Mouse (Mus musculus) T-helper 17 cell (primary cell): ENCODE measurements around the gene Pitx2.

Experiments used
- in situ Hi-C, 2 experiments: fragments of 300-600 bp; cut with MboI, MseI; formaldehyde crosslinking; loops; 1 replicate in 1 of 2; 2 replicates in 1 of 2; pipeline ENCODE4 v1.15.1; 2025; ENCODE audit warnings: high pct_unique_total_duplicates in 2 of 2

The Pitx2 gene

GRCm38 (mm10) chr3:129201156-129201555, 1.5 kb downstream of the Pitx2 start:
- in situ Hi-C loops, result loop anchor here (5.0 to 25.0 kb wide), 3 partner anchors 859 to 1564 kb away; partner anchors contain the start of genes Ap1ar (in 1 of the 2) and Neurog2 (in 1 of the 2)

GRCm38 (mm10) chr3:129201681-129202255, 2.1 kb downstream of the Pitx2 start:
- in situ Hi-C loops, result loop anchor here (5.0 to 25.0 kb wide), 3 partner anchors 859 to 1564 kb away; partner anchors contain the start of genes Ap1ar (in 1 of the 2) and Neurog2 (in 1 of the 2)

- in situ Hi-C loops, result loop anchor here (5.0 to 25.0 kb wide), 3 partner anchors 861 to 1566 kb away; partner anchors contain the start of genes Ap1ar (in 1 of the 2) and Neurog2 (in 1 of the 2)
Observed at GRCm38 (mm10) chr3:129202871-129203740, 3.4 kb downstream of the Pitx2 start.

DNA sequence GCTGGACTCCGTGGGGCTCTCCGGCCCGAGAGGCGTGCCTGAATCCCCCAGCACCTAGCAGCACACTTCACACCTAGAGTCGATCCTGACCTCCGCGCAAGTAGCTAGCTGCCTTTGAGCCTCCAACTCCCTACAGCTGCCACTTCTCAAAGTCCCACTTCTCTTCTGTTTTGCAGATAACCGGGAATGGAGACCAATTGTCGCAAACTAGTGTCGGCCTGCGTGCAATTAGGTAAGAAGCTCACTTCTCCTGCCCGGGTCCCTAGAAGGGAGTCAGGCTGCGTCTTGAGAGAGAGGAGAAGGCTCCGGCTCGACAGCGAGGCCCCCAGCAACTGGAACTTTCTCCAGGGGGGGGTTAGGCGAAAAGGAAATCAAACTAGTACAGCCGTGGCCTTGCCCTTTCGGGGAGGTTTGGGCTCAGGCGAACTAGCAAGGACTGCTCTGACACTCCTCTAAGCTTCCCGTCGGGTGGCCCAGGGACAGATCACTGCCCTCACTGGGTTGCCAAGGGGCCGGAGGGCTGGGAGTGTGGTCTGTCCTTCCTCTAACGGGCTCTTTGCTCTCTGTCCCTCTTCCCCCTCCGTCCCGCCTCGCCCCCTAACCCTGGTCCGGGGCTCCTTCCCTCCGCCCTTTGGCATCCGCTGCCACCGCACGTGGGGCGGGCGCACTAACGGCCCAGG, 4.2 kb downstream of the Pitx2 start:
- in situ Hi-C loops, result loop anchor here (5.0 to 25.0 kb wide), 3 partner anchors 862 to 1567 kb away; partner anchors contain the start of genes Ap1ar (in 1 of the 2) and Neurog2 (in 1 of the 2)

- in situ Hi-C loops, result loop anchor here (5.0 to 25.0 kb wide), 3 partner anchors 862 to 1567 kb away; partner anchors contain the start of genes Ap1ar (in 1 of the 2) and Neurog2 (in 1 of the 2)
Observed at GRCm38 (mm10) chr3:129204441-129205313, 5.0 kb downstream of the Pitx2 start.

GRCm38 (mm10) chr3:129205481-129206175, 6.0 kb downstream of the Pitx2 start:
- in situ Hi-C loops, result loop anchor here (25.0 kb wide), 2 partner anchors 1368 to 1568 kb away; partner anchors contain the start of genes Ap1ar (in 1 of the 2) and Neurog2 (in 1 of the 2)

GRCm38 (mm10) chr3:129206776-129207175, 7.1 kb downstream of the Pitx2 start:
- in situ Hi-C loops, result loop anchor here (25.0 kb wide), 2 partner anchors 1369 to 1569 kb away; partner anchors contain the start of genes Ap1ar (in 1 of the 2) and Neurog2 (in 1 of the 2)

- in situ Hi-C loops, result loop anchor here (25.0 kb wide), 2 partner anchors 1370 to 1570 kb away; partner anchors contain the start of genes Ap1ar (in 1 of the 2) and Neurog2 (in 1 of the 2)
Observed at GRCm38 (mm10) chr3:129207231-129208030, 7.8 kb downstream of the Pitx2 start.

GRCm38 (mm10) chr3:129208031-129208380, 8.3 kb downstream of the Pitx2 start:
- in situ Hi-C loops, result loop anchor here (25.0 kb wide), 2 partner anchors 1371 to 1571 kb away; partner anchors contain the start of genes Ap1ar (in 1 of the 2) and Neurog2 (in 1 of the 2)

DNA sequence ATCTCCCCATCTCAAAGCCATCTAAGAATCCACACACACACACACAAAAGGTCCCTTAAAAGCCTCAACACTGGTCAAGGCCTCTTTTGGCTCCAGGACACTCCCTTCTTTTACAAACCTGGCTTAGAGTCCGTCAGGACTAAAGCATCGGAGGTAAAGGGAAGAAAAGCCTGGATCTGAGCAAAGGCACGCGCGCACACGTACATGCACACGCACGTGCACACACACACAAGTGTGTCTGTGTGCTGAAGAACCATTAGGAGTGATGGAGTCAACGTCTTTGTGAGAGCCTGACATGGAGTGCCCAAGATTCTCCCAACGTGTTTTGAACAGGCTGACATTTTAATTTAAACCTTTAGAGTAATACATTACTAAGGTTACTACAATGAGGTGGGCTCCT, 8.7 kb downstream of the Pitx2 start:
- in situ Hi-C loops, result loop anchor here (25.0 kb wide), 2 partner anchors 1371 to 1571 kb away; partner anchors contain the start of genes Ap1ar (in 1 of the 2) and Neurog2 (in 1 of the 2)

GRCm38 (mm10) chr3:129209266-129209665, 9.6 kb downstream of the Pitx2 start:
- in situ Hi-C loops, result loop anchor here (25.0 kb wide), 2 partner anchors 1372 to 1572 kb away; partner anchors contain the start of genes Ap1ar (in 1 of the 2) and Neurog2 (in 1 of the 2)

GRCm38 (mm10) chr3:129209771-129210170, 10.1 kb downstream of the Pitx2 start:
- in situ Hi-C loops, result loop anchor here (25.0 kb wide), 2 partner anchors 1372 to 1572 kb away; partner anchors contain the start of genes Ap1ar (in 1 of the 2) and Neurog2 (in 1 of the 2)

GRCm38 (mm10) chr3:129212038-129212645, 12.5 kb downstream of the Pitx2 start:
- in situ Hi-C loops, result loop anchor here (25.0 kb wide), 2 partner anchors 1375 to 1575 kb away; partner anchors contain the start of genes Ap1ar (in 1 of the 2) and Neurog2 (in 1 of the 2)

DNA sequence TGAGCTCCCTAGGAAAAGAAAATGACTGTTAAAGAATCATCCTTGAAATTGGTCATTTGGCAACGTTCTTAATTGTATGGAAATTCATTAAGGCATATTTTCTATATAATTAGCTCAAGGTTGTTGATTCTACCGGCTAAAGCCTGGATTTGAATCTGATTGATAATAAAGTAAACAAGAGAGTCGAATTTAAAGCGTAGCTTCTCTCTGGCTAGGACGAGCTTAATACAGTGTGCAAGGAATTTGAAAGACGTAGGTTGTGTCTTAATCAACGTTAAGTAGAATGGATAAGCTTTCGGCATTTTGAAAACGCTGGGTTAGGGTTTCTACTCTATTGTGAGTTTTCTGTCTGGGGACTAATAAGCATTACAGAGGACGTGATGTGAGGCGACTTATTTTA, 13.1 kb downstream of the Pitx2 start:
- in situ Hi-C loops, result loop anchor here (25.0 kb wide), 2 partner anchors 1376 to 1576 kb away; partner anchors contain the start of genes Ap1ar (in 1 of the 2) and Neurog2 (in 1 of the 2)

DNA sequence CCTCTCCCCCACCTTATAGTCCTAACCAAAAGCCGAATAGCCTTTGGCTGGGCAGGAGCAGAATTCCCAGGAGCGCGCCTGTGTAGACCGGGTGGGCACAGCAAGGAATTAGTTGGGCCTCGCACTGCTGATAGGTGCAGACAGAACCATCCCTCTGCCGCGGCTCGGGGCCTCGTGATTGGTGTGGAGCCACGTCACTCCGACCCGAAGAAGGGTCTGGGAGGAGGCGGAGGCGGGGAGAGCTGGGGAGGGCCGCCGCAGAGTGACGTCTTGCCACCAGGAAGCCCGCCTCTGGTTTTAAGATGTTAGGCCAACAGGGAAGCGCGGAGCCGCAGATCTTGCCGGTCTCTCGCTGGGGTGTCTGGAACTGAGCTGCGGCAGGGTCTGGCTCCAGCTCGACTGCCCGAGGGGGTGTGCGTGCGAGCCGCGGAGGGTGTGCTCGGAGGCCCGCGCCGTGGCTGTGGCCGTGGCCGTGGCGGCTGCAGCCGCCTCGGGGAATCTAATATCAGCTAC, 14.0 kb downstream of the Pitx2 start:
- in situ Hi-C loops, result loop anchor here (25.0 kb wide), 2 partner anchors 1376 to 1576 kb away; partner anchors contain the start of genes Ap1ar (in 1 of the 2) and Neurog2 (in 1 of the 2)

DNA sequence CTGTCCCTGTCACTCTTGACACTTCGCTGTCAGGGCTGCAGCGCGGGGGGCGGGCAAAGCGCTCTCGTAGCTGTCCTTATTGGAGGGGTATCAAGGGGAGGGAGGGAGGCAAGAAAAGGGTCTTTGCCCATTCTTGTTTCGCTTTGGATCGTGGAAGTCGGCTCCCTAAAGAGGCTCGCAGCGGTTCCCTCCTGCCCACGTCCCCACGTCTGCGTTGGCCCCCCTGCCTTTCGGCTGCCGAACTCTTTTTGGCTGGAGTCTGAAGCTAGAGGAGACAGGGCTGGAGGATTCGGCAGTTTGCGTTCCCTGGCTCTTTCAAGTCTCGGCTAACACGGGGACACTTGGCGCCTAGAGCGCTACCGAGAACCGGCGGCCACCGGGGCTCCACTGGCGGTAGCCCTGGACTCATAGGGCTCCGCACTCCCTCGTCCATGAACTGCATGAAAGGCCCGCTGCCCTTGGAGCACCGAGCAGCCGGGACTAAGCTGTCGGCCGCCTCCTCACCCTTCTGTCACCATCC, 14.5 kb downstream of the Pitx2 start:
- in situ Hi-C loops, result loop anchor here (25.0 kb wide), 2 partner anchors 1377 to 1577 kb away; partner anchors contain the start of genes Ap1ar (in 1 of the 2) and Neurog2 (in 1 of the 2)
